Mouse (Mus musculus) lung, adult 2 months (tissue): ENCODE results near the gene Tec. TPM values are rescaled to one million over a fixed set of nuclear protein-coding genes. Genes with fewer than 3 reads are reported as not detected.

Experiments
- DNase-seq: peaks from one replicate; pipeline ENCODE4 v3.0.0; 2022
- H3K4me1 ChIP-seq: fragments of 200-500 bp; 2 replicates; pipeline ENCODE4 v1.6.1; 2011; ENCODE audit warnings: low read length; ENCODE audit not compliant: control insufficient read depth, insufficient read depth
- H3K4me3 ChIP-seq: fragments of 200-500 bp; replicated peaks from 2 replicates; pipeline ENCODE3; 2011; ENCODE audit warnings: low read depth, mild to moderate bottlenecking, control low read depth, low read length; ENCODE audit errors: extremely low read depth
- CTCF ChIP-seq: fragments of 200-500 bp; IDR thresholded peaks from 2 replicates; pipeline ENCODE4 v1.5.1; 2011; ENCODE audit warnings: mild to moderate bottlenecking, low read length, control low read depth; ENCODE audit not compliant: insufficient read depth
- POLR2A ChIP-seq: fragments of 200-500 bp; IDR thresholded peaks from 2 replicates; pipeline ENCODE4 v1.6.1; 2011; ENCODE audit warnings: low read depth, mild to moderate bottlenecking, control low read depth, low read length, borderline replicate concordance; ENCODE audit errors: extremely low read depth
- WGBS: fragments of 180-500 bp; shearing (Covaris S2); methylation state at CpG from one replicate; pipeline ENCODE4 v1.1.7; 2018; 5-methylcytosine and 5-hydroxymethylcytosine counted together
- polyA plus RNA-seq: library from polyadenylated mRNA; depleted of rRNA; stranded (reverse); fragments of >200 nt; gene quantifications from 2 replicates; pipeline ENCODE4 v1.2.3, GENCODE M21; 2012; rRNA removed

Tec gene
- polyA plus RNA-seq, 1 experiment: 4.2 TPM

DNA sequence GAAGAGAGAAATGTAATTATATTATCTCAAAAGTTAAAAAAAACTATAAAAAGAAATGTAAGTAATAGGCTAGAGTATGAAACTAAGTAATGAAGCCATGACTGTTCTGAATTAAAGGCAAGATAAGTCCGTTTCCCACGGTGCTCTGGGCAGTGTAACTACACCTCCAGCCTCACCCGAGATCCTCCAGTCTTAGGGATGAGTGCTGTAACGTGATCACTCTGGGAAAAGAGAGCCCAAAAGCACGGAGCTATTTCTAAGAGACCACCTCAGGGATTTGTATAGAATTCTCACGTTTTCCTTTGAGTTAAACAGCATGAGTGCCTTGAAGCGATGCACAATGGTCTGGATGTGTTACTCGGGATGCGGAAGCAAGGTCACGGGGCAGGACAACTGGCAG lies 162.2 kb downstream of the Tec start:
- 68% methylated on average over 10 of the region's 10 CpGs for WGBS
- TF ChIP-seq POLR2A (no peak), CTCF (no peak)
- H3K4me3 ChIP-seq: no peak overlapping the region
- no peaks in the 10 kb centered on the region; the same call in 1 of the 2 replicates for H3K4me1 ChIP-seq
- DNase-seq: no peak

Other genes with a start within 250 kb of the Tec start
- gene Cnga1, start 224.2 kb downstream of the Tec start, polyA plus RNA-seq: 0.04 and 0.08 TPM in 2 replicates
- gene Nipal1, start 220.7 kb downstream of the Tec start, polyA plus RNA-seq: 2.2 and 3.6 TPM in 2 replicates
- gene Txk, start 115.7 kb downstream of the Tec start, polyA plus RNA-seq: 0.43 and 0.75 TPM in 2 replicates
- 21.9 and 35.1 TPM in 2 replicates for gene Slain2, start 45.8 kb upstream of the Tec start, polyA plus RNA-seq
- not detected in 2 replicates for gene Gm10135, start 106.2 kb upstream of the Tec start, polyA plus RNA-seq
- gene Slc10a4, start 138.4 kb upstream of the Tec start, polyA plus RNA-seq: 0.12 and 0.17 TPM in 2 replicates